Mouse (Mus musculus) right cerebral cortex, postnatal 10 days (tissue): ENCODE measurements at regions not wholly inside any gene's neighbourhood (a gene's known extent, or its start where the extent isn't known, plus 50 kb on each side); places are given as distances from the start of the nearest gene placed in this dataset.
A peak's percentile ranks its signal among the peaks of the same experiment; 100 is the strongest.

ENCODE experiments used
- DNase-seq, 2 experiments: peaks; one replicate each; pipeline ENCODE4 v3.0.0; 2021; ENCODE audit warnings: low spot score in 2 of 2

GRCm38 (mm10) chr8:11979056-11979455, 138.8 kb downstream of the Tex29 start:
- no peak for DNase-seq

- no peak for DNase-seq
These were observed 141.2 kb downstream of the Tex29 start for GRCm38 (mm10) chr8:11981458-11981857.

GRCm38 (mm10) chr8:11990024-11990423, 149.8 kb downstream of the Tex29 start:
- no peak for DNase-seq

GRCm38 (mm10) chr8:11999736-12000458, 159.6 kb downstream of the Tex29 start:
- DNase-seq: peak; percentile 81 to 86

GRCm38 (mm10) chr8:12000459-12000789, 160.2 kb downstream of the Tex29 start:
- DNase-seq: no peak

GRCm38 (mm10) chr8:12004241-12004640, 164.0 kb downstream of the Tex29 start:
- DNase-seq: no peak

GRCm38 (mm10) chr8:12012769-12013168, 172.5 kb downstream of the Tex29 start:
- DNase-seq: no peak

- DNase-seq: no peak
These were observed 177.5 kb downstream of the Tex29 start for GRCm38 (mm10) chr8:12017750-12018149.

- no peak for DNase-seq
These were observed 179.0 kb downstream of the Tex29 start for GRCm38 (mm10) chr8:12019272-12019671.

GRCm38 (mm10) chr8:12023669-12024390, 183.6 kb downstream of the Tex29 start:
- DNase-seq: no peak

- DNase-seq: peak; percentile 42 to 44
These were observed 190.3 kb downstream of the Tex29 start for GRCm38 (mm10) chr8:12030363-12031116.

GRCm38 (mm10) chr8:12031796-12032195, 191.5 kb downstream of the Tex29 start:
- peak; percentile 49 to 55 for DNase-seq

GRCm38 (mm10) chr8:12032386-12032785, 192.1 kb downstream of the Tex29 start:
- DNase-seq: no peak

GRCm38 (mm10) chr8:12036349-12036748, 196.1 kb downstream of the Tex29 start:
- DNase-seq: no peak

GRCm38 (mm10) chr8:12040924-12041323, 200.7 kb downstream of the Tex29 start:
- DNase-seq: no peak

- DNase-seq: no peak
These were observed 201.4 kb downstream of the Tex29 start for GRCm38 (mm10) chr8:12041662-12042061.

GRCm38 (mm10) chr8:12050841-12051240, 210.6 kb downstream of the Tex29 start:
- DNase-seq: no peak

GRCm38 (mm10) chr8:12051357-12051756, 211.1 kb downstream of the Tex29 start:
- DNase-seq: no peak

- no peak for DNase-seq
These were observed 215.7 kb downstream of the Tex29 start for GRCm38 (mm10) chr8:12055931-12056330.

GRCm38 (mm10) chr8:12061237-12061636, 217.4 kb upstream of the A230072I06Rik start:
- DNase-seq: no peak

- DNase-seq: no peak
These were observed 215.9 kb upstream of the A230072I06Rik start for GRCm38 (mm10) chr8:12062710-12063109.

GRCm38 (mm10) chr8:12064664-12065063, 214.0 kb upstream of the A230072I06Rik start:
- DNase-seq: no peak

- no peak for DNase-seq
These were observed 212.2 kb upstream of the A230072I06Rik start for GRCm38 (mm10) chr8:12066454-12066853.
